Mouse (Mus musculus): ENCODE results near the gene Arhgap21. TPM values are rescaled to one million over a fixed set of nuclear protein-coding genes. Genes with fewer than 3 reads are reported as not detected.

Arhgap21 gene
- 10.5 and 21.4 TPM in 2 replicates for polyA plus RNA-seq (2012; rRNA removed)

DNA sequence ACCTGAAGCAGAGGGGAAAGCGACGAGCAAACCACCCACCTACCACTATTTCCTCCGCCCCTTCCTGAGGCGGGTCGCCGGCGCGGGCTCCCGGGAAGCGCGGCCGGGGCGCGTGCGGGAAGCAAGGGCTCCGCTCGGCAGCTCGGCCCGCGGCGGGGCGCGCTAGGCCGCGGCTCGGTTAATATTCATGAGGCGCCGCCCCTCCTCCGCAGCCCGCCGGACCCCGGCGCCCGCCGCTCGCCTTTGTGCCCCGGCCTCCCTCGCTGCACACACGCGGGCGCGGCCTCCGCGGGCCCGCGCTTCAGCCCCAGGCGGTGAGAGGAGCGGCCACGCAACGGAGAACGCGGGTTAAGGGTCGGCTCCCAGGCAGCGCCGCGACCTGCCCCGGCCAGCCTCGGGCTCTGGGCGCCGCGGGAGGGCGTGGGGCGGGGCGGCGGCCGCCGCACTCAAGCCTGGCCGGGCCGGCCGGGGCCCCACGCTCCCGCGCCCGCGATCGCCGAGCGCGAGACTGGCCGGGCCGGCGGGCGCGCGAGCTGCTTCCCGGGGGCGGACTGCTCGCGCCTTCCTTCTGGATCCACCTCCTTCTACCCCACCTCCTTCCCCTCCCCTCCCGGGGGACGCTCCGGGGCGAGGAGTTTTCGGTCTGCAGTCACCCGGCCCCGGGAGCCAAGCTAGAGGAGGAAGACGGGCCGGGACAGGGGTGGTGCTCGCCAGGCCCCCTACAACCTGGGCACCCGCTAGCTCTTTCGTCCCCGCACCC, at the start of gene Arhgap21:
Gene Arhgap21, minus strand, starts transcription at position 441 of the 760 bp plus-strand sequence.
- under 1% methylated on average over 93 of the region's 102 CpGs for WGBS
- no peak for DNase-seq (ENCODE audit: low read depth, low spot score)

DNA sequence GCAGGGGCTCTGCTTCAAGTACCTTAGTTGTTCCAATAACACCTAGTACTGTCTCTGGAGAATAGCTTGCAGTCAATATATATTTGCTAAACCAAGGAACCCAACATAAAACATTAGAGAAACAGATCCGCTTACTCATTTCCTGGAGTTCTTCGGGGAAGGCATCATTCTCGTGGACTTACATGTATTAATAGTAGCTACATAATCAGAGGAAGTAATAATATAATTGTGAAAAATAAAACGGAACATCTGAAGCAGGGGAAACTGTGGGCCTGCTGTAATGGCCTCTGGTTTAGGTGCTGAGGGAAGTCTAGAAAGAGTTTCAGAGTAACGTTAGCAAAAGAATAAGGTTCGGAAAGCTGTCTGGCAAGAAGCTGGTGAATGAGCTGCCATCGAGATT, 47.9 kb upstream of the Arhgap21 start:
- WGBS, result 81% methylated on average over 7 of the region's 7 CpGs
- DNase-seq (ENCODE audit: low read depth, low spot score), result no peak

DNA sequence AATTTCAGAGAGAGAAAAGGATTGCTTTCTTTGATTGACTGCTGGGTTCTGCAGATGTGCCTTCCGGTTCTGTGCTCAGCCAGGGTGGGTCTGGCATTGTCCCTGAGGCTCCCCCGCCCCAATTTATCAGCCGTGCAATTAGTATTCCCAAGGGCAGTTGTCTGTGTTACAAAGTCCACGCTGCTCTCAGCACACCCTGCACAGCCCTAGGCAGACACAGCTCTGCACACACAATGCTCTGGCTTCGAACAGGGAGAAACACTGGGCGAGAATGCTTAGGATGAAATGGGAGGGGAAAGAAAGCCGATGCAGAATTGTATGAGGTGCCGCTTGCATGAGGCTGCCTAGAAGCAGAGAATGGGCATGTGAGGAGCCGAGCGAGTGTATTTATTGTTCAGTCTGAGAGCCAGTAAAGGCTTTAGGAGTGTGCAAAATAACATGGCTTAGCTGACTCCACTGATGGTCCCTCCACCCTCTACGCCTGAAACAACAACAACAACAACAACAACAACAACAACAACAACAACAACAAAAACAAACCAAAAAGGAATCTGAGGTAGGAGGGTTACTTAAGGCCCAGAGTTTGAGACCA, 42.2 kb upstream of the Arhgap21 start:
- 51% methylated on average over 11 of the region's 11 CpGs for WGBS
- DNase-seq (ENCODE audit: low read depth, low spot score), result no peak

DNA sequence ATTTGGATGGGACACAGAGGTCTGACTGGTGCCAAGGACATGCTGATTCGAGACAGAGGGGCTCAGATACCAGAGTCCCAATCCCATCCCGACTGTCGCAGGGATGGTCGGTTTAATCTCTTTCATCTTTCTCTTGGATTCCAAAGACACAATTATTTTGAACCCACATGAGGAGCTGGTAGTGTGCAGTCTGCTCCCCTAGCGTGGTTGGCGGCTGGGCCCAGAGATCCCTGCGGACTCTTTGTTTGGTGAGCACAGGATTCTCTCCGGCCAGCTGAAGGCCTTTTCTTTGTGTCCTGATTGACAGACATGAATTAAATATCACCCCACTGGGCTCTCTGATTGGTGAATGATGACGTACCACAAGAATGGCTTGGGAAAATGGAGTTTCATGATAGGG, 41.5 kb upstream of the Arhgap21 start:
- 89% methylated on average over 9 of the region's 9 CpGs for WGBS
- no peak for DNase-seq (ENCODE audit: low read depth, low spot score)

DNA sequence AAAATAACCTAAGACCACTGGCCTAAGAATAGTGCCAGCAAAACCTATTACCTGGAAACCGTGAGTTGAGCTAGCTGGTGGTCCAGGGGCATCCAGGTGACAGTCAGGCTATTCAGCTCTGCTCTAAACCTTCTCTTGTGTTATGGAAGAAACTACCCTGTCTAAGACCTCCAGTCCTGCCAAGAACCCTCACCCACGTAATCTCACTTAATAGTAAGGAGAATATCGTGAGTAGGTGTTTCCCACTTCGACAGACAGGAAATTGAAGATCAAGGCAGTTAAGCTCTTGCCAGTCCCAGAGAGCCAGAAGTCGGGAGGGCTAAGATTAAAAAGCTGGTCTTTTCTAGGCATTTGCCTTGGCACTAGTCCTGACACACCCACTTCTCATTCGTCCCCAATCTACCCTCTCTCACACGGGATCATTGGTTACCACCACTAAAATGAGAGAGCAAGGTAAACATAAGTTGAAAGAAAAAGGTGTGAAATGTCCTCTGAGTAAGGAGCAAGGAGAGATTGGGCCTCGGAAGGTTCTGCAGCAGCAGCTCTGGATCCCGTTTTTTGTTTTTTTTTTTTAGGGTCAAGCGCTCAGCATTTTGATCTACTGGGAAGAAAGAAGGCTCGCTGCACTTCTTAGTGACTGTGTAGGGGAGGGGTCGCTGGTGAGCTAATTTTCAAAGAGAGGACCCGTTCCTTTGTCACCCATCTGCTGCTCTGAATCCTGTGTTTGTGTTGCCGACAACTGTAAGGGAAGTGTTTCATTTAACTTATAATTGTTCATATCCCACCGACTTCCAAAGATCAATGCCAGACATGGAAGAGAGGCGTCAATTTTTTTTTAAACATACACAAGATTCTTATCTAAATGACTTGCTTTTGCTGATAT, 40.8 kb upstream of the Arhgap21 start:
- no peak for DNase-seq (ENCODE audit: low read depth, low spot score)
- 39% methylated on average over 16 of the region's 16 CpGs for WGBS

DNA sequence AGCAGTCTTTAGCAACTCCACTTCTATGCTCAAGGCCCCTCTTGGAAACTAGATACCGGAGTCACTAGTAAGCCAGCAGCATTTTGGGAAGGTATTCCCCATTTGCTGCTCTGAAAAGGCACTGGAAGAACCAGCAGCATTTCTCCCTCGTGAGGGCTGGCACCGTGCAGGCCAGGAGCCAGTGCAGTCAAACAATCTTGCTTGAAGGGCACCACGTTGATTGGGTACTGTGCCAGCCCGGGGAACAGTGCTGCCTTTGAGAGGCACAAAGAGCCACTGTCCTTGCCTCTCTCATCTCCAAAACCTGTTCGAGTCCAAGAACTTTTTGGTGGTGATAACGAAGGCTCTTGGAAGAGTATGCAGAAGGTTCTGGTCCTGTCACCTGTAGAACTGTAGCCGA, 33.9 kb upstream of the Arhgap21 start:
- no peak for DNase-seq (ENCODE audit: low read depth, low spot score)
- WGBS, result 75% methylated on average over 8 of the region's 8 CpGs

- 72% methylated on average over 5 of the region's 5 CpGs for WGBS
- no peak for DNase-seq (ENCODE audit: low read depth, low spot score)
Measured at GRCm38 (mm10) chr2:21001156-21001555, 32.5 kb upstream of the Arhgap21 start.

GRCm38 (mm10) chr2:20995547-20995946, 26.9 kb upstream of the Arhgap21 start:
- 87% methylated on average over 2 of the region's 2 CpGs for WGBS
- DNase-seq (ENCODE audit: low read depth, low spot score), result no peak

DNA sequence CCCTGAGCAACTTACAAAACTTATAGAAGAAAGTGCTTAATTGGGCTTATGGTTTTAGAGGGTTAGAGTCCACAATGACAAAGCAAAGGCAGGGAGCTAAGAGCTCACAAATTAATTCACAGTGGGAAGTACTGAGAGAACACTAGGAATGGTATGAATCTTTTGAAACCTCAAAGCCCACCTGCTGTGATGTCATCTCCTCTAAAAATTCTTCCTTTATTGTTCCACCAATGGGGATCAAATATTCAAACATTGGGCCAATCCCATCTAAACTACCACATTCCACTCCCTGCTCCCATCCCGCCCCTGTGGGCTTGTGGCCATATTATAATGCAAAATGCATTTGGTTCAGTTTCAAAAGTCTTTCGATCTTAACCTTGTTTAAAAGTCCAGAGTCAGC, 22.8 kb upstream of the Arhgap21 start:
- no peak for DNase-seq (ENCODE audit: low read depth, low spot score)
- WGBS, result 63% methylated on average over 2 of the region's 2 CpGs

GRCm38 (mm10) chr2:20990907-20991306, 22.2 kb upstream of the Arhgap21 start:
- WGBS, result 68% methylated on average over 2 of the region's 2 CpGs
- no peak for DNase-seq (ENCODE audit: low read depth, low spot score)

DNA sequence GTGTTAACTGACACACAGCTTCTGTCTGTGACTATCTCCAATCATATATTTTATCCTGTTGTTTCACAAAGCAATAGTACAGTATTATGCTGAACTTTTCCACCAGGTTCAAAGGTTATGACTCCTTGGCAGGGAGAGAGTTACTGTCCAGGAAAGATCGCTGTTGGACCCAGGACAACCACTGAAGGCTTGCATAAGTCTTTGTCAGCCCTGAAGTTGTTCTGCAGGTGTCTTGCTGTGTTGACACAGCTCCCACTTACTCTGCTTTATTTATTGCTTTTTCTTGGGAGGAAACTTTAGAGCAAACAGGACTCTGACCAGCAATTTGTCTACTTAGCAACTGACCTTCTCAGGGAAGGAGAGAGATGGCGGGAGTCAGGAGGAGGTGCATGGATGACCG, 21.4 kb upstream of the Arhgap21 start:
- WGBS, result 41% methylated on average over 3 of the region's 3 CpGs
- no peak for DNase-seq (ENCODE audit: low read depth, low spot score)

DNA sequence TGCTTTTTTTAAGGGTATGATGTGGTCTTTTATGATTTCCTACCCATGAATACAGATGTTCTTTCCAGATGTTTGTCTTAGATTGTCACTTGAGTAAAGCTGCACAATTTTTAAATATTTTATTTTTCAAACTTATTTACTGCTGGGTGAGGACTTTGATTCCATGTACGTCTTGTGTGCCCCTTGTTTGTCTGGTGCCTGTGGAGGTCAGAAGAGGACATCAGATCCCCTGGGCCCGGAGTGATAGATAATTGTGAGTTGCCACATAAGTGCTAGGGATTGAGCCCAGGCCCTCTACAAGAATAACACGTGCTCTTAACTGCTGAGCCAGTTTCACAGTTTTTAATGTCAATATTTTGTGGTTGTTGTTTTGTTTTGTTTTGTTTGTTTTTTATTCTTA, 19.1 kb upstream of the Arhgap21 start:
- WGBS, result 74% methylated on average over 3 of the region's 3 CpGs
- DNase-seq (ENCODE audit: low read depth, low spot score), result no peak

DNA sequence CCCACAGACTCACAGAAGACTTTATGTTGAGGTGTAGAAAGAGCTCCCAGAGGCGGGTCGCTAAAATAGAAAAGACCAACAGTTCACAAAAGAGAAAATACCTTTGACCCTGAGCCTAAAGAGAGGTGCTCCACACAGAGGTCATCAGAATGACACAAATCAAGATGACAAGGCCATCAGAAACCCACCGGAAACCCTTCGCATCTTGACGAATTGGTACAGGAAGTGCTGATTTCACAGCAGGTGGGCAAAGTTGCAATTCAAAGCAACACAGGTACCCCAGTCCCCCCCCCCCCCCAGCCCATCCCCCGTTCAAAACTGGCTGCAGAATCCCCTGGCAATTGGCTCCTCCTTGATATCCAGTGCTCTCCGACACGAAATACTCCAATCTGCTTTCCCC, 10.0 kb upstream of the Arhgap21 start:
- WGBS, result 74% methylated on average over 8 of the region's 8 CpGs
- DNase-seq (ENCODE audit: low read depth, low spot score), result no peak

- DNase-seq (ENCODE audit: low read depth, low spot score), result no peak
Measured at GRCm38 (mm10) chr2:20977051-20977450, 8.4 kb upstream of the Arhgap21 start.

GRCm38 (mm10) chr2:20973513-20973912, 4.8 kb upstream of the Arhgap21 start:
- DNase-seq (ENCODE audit: low read depth, low spot score), result no peak
- 78% methylated on average over 3 of the region's 3 CpGs for WGBS

DNA sequence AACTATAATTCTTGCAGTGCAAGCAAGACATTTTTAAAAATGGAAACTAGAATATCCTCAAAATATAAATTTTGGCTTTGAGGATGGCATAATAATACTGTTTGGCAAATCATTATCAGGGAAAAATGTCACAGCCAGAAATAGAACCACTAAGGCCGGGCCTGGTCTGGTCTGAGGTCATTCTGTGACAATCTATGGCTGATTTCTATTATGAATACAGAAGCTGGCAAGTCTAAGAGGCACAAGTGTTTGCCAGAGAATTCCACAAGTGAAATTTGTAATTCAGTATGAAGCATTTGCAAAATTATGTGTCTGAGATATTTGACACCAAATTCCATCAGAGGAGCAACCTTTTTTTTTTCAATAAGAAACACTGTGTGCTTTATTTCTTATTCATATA, 3.5 kb upstream of the Arhgap21 start:
- no peak for DNase-seq (ENCODE audit: low read depth, low spot score)
- 60% methylated on average over 1 of the region's 1 CpGs for WGBS

DNA sequence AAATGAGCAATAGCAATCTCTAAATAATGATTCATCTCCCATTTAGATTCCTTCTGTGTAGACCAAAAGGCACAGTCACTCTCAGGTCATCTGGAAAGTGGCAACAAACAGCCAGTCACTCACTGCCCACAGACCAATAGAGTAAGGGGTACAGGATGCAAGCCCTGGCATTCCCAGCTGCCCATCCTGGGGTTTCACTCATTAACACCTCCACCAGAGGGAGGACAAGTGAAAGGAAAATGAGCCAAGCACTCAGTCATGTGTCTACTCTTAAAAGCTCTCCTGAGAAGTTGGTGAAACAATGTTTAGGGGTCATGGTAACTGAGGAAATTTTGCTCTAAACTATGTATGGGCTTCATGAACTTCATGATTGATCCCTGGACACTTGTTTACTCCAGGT, 2.9 kb upstream of the Arhgap21 start:
- DNase-seq (ENCODE audit: low read depth, low spot score), result no peak

GRCm38 (mm10) chr2:20969201-20970200, 820 bp upstream of the Arhgap21 start:
- peak; percentile 92 for DNase-seq (ENCODE audit: low read depth, low spot score)
- under 1% methylated on average over 49 of the region's 49 CpGs for WGBS

- WGBS, result under 1% methylated on average over 57 of the region's 57 CpGs
Measured at GRCm38 (mm10) chr2:20967646-20968351, 882 bp downstream of the Arhgap21 start.

More at GRCm38 (mm10) chr2:20967646-20968351, 882 bp downstream of the Arhgap21 start:
- DNase-seq (ENCODE audit: low read depth, low spot score), result no peak
